Mouse (Mus musculus) layer of hippocampus, adult 18-20 months (tissue): ENCODE measurements around the gene Gm17416. TPM values are rescaled to one million over a fixed set of nuclear protein-coding genes. Genes with fewer than 3 reads are reported as not detected.
A peak's percentile ranks its signal among the peaks of the same experiment; 100 is the strongest.

ENCODE experiments used
- DNase-seq, 2 experiments: peaks; one replicate each; pipeline ENCODE4 v3.0.0; 2022; ENCODE audit warnings: low spot score in 2 of 2
- long read RNA-seq: library from polyadenylated mRNA; stranded (forward); transcript quantifications from one replicate; pipeline ENCODE4 v2.0.0, GENCODE M21; 2021
- total RNA-seq, 2 experiments: library from RNA; stranded (reverse); gene quantifications; 2 replicates each; pipeline ENCODE4 v1.2.3; 2021

The Gm17416 gene
- total RNA-seq, result not detected
- long read RNA-seq, result 0 reads

GRCm38 (mm10) chr2:152569038-152569437, at the start of gene Gm17416:
Gm17416 (plus strand) TSS chr2:152569338.
- no peak for DNase-seq

- DNase-seq, result no peak
These were observed 29.0 kb upstream of the Gm17416 start, which contains the start of gene Defb29 for GRCm38 (mm10) chr2:152539944-152540710. Defb29 (minus strand) TSS chr2:152540098.

GRCm38 (mm10) chr2:152541979-152542378, 27.2 kb upstream of the Gm17416 start:
- DNase-seq, result no peak

- no peak for DNase-seq
These were observed 26.2 kb upstream of the Gm17416 start for GRCm38 (mm10) chr2:152542897-152543296.

GRCm38 (mm10) chr2:152543478-152543877, 25.7 kb upstream of the Gm17416 start:
- DNase-seq, result no peak

GRCm38 (mm10) chr2:152544691-152545090, 24.4 kb upstream of the Gm17416 start:
- peak; percentile 68 to 91 for DNase-seq

GRCm38 (mm10) chr2:152548124-152548523, 21.0 kb upstream of the Gm17416 start:
- DNase-seq, result no peak

- peak; percentile 11 to 74 for DNase-seq
These were observed 15.2 kb upstream of the Gm17416 start for GRCm38 (mm10) chr2:152553774-152554423.

GRCm38 (mm10) chr2:152556655-152557054, 12.5 kb upstream of the Gm17416 start:
- DNase-seq, result no peak

GRCm38 (mm10) chr2:152569881-152570280, 743 bp downstream of the Gm17416 start:
- no peak for DNase-seq

- DNase-seq, result no peak
These were observed 1.2 kb downstream of the Gm17416 start for GRCm38 (mm10) chr2:152570313-152570712.

GRCm38 (mm10) chr2:152572114-152572794, 3.1 kb downstream of the Gm17416 start, which contains the start of gene Defb21:
Defb21 (plus strand) TSS chr2:152572744.
- no peak for DNase-seq

GRCm38 (mm10) chr2:152573484-152573883, 4.3 kb downstream of the Gm17416 start:
- DNase-seq, result no peak

GRCm38 (mm10) chr2:152580107-152580506, 11.0 kb downstream of the Gm17416 start, which contains the start of gene Defb19:
Defb19 (minus strand) TSS chr2:152580312.
- no peak for DNase-seq

GRCm38 (mm10) chr2:152580612-152581011, 11.5 kb downstream of the Gm17416 start:
- no peak for DNase-seq

GRCm38 (mm10) chr2:152586926-152587560, 17.9 kb downstream of the Gm17416 start:
- peak in 1 of 2 experiments; percentile 19 for DNase-seq

GRCm38 (mm10) chr2:152588450-152588849, 19.3 kb downstream of the Gm17416 start:
- no peak for DNase-seq

- no peak for DNase-seq
These were observed 19.9 kb downstream of the Gm17416 start for GRCm38 (mm10) chr2:152589021-152589420.

- no peak for DNase-seq
These were observed 30.2 kb downstream of the Gm17416 start, which contains the start of gene Defb45 for GRCm38 (mm10) chr2:152599299-152599698. Defb45 (minus strand) TSS chr2:152599399.

GRCm38 (mm10) chr2:152600076-152600475, 30.9 kb downstream of the Gm17416 start:
- no peak for DNase-seq
